Mouse (Mus musculus): ENCODE measurements at regions not wholly inside any gene's neighbourhood (a gene's known extent, or its start where the extent isn't known, plus 50 kb on each side); places are given as distances from the start of the nearest gene placed in this dataset.

- DNase-seq (ENCODE audit: low spot score) = no peak
- Histone ChIP-seq H3K4me3 (ENCODE audit: low read depth, low read length) (no peak overlapping the region), H3K4me2 (ENCODE audit: low read length) (no peak overlapping the region), H3K4me1 (ENCODE audit: control insufficient read depth, insufficient read depth, low read length) (no peaks in the 10 kb centered on the region), H3K36me3 (ENCODE audit: control insufficient read depth, insufficient read depth, low read length) (no peaks in the 10 kb centered on the region), H3K27ac (ENCODE audit: low read depth, low read length) (no peak overlapping the region), H3K27me3 (replicated peaks; ENCODE audit: control insufficient read depth, insufficient read depth, low read length) (no peaks in the 10 kb centered on the region), H3K9ac (ENCODE audit: low read length) (no peak overlapping the region), H3K9me3 (replicated peaks; ENCODE audit: control insufficient read depth, low read length) (no peaks in the 10 kb centered on the region)
- no peak for ATAC-seq
- WGBS = 93% methylated on average over 5 of the region's 5 CpGs
Observed at GRCm38 (mm10) chr16:55612001-55612400, 226.7 kb downstream of the Nfkbiz start.

- no peak overlapping the region for H3K9ac ChIP-seq (ENCODE audit: low read length)
- H3K4me3 ChIP-seq (ENCODE audit: low read depth, low read length) = no peak overlapping the region
- no peak for DNase-seq (ENCODE audit: low spot score)
- 82% methylated on average over 3 of the region's 3 CpGs for WGBS
- no peaks in the 10 kb centered on the region for H3K27me3 ChIP-seq (replicated peaks; ENCODE audit: control insufficient read depth, insufficient read depth, low read length)
- no peaks in the 10 kb centered on the region for H3K4me1 ChIP-seq (ENCODE audit: control insufficient read depth, insufficient read depth, low read length)
- no peak overlapping the region for H3K4me2 ChIP-seq (ENCODE audit: low read length)
- H3K9me3 ChIP-seq (replicated peaks; ENCODE audit: control insufficient read depth, low read length) = no peaks in the 10 kb centered on the region
- H3K27ac ChIP-seq (ENCODE audit: low read depth, low read length) = no peak overlapping the region
- ATAC-seq = no peak
- no peaks in the 10 kb centered on the region for H3K36me3 ChIP-seq (ENCODE audit: control insufficient read depth, insufficient read depth, low read length)
Observed at GRCm38 (mm10) chr16:55611172-55611571, 227.5 kb downstream of the Nfkbiz start.

GRCm38 (mm10) chr16:55608361-55608760 is 230.3 kb downstream of the Nfkbiz start:
- no peaks in the 10 kb centered on the region for H3K4me1 ChIP-seq (ENCODE audit: control insufficient read depth, insufficient read depth, low read length)
- ATAC-seq = no peak
- H3K9ac ChIP-seq (ENCODE audit: low read length) = no peak overlapping the region
- H3K4me3 ChIP-seq (ENCODE audit: low read depth, low read length) = no peak overlapping the region
- no peak overlapping the region for H3K27ac ChIP-seq (ENCODE audit: low read depth, low read length)
- H3K27me3 ChIP-seq (replicated peaks; ENCODE audit: control insufficient read depth, insufficient read depth, low read length) = no peaks in the 10 kb centered on the region
- 81% methylated on average over 3 of the region's 3 CpGs for WGBS
- no peak for DNase-seq (ENCODE audit: low spot score)
- no peaks in the 10 kb centered on the region for H3K9me3 ChIP-seq (replicated peaks; ENCODE audit: control insufficient read depth, low read length)
- H3K4me2 ChIP-seq (ENCODE audit: low read length) = no peak overlapping the region
- H3K36me3 ChIP-seq (ENCODE audit: control insufficient read depth, insufficient read depth, low read length) = no peaks in the 10 kb centered on the region

GRCm38 (mm10) chr16:55606447-55607239 is 232.1 kb downstream of the Nfkbiz start:
- no peak for DNase-seq (ENCODE audit: low spot score)
- 88% methylated on average over 7 of the region's 7 CpGs for WGBS
- no peaks in the 10 kb centered on the region for H3K9me3 ChIP-seq (replicated peaks; ENCODE audit: control insufficient read depth, low read length)

GRCm38 (mm10) chr16:55603611-55604010 is 235.1 kb downstream of the Nfkbiz start:
- 91% methylated on average over 2 of the region's 2 CpGs for WGBS
- H3K4me3 ChIP-seq (ENCODE audit: low read depth, low read length) = no peak overlapping the region
- ATAC-seq (no peak), DNase-seq (ENCODE audit: low spot score) (no peak)
- H3K9ac ChIP-seq (ENCODE audit: low read length) = no peak overlapping the region
- no peaks in the 10 kb centered on the region for H3K36me3 ChIP-seq (ENCODE audit: control insufficient read depth, insufficient read depth, low read length)
- no peak overlapping the region for H3K4me2 ChIP-seq (ENCODE audit: low read length)
- no peak overlapping the region for H3K27ac ChIP-seq (ENCODE audit: low read depth, low read length)
- no peaks in the 10 kb centered on the region for H3K4me1 ChIP-seq (ENCODE audit: control insufficient read depth, insufficient read depth, low read length)
- no peaks in the 10 kb centered on the region for H3K27me3 ChIP-seq (replicated peaks; ENCODE audit: control insufficient read depth, insufficient read depth, low read length)
- H3K9me3 ChIP-seq (replicated peaks; ENCODE audit: control insufficient read depth, low read length) = no peaks in the 10 kb centered on the region

More at GRCm38 (mm10) chr16:55606447-55607239, 232.1 kb downstream of the Nfkbiz start:
- H3K36me3 ChIP-seq (ENCODE audit: control insufficient read depth, insufficient read depth, low read length) = no peaks in the 10 kb centered on the region
- no peak overlapping the region for H3K4me3 ChIP-seq (ENCODE audit: low read depth, low read length)
- no peaks in the 10 kb centered on the region for H3K4me1 ChIP-seq (ENCODE audit: control insufficient read depth, insufficient read depth, low read length)
- ATAC-seq = no peak
- H3K27me3 ChIP-seq (replicated peaks; ENCODE audit: control insufficient read depth, insufficient read depth, low read length) = no peaks in the 10 kb centered on the region
- H3K9ac ChIP-seq (ENCODE audit: low read length) = no peak overlapping the region
- no peak overlapping the region for H3K27ac ChIP-seq (ENCODE audit: low read depth, low read length)
- H3K4me2 ChIP-seq (ENCODE audit: low read length) = no peak overlapping the region

- 60% methylated on average over 1 of the region's 1 CpGs for WGBS
- no peaks in the 10 kb centered on the region for H3K27me3 ChIP-seq (replicated peaks; ENCODE audit: control insufficient read depth, insufficient read depth, low read length)
Observed at GRCm38 (mm10) chr16:55589382-55589956, 249.2 kb downstream of the Nfkbiz start.

GRCm38 (mm10) chr16:55587138-55587537 is 251.6 kb downstream of the Nfkbiz start:
- Histone ChIP-seq H3K9ac (ENCODE audit: low read length) (no peak overlapping the region), H3K4me2 (ENCODE audit: low read length) (no peak overlapping the region), H3K27me3 (replicated peaks; ENCODE audit: control insufficient read depth, insufficient read depth, low read length) (no peaks in the 10 kb centered on the region), H3K4me1 (ENCODE audit: control insufficient read depth, insufficient read depth, low read length) (no peaks in the 10 kb centered on the region), H3K9me3 (replicated peaks; ENCODE audit: control insufficient read depth, low read length) (no peaks in the 10 kb centered on the region), H3K27ac (ENCODE audit: low read depth, low read length) (no peak overlapping the region), H3K36me3 (ENCODE audit: control insufficient read depth, insufficient read depth, low read length) (no peaks in the 10 kb centered on the region), H3K4me3 (ENCODE audit: low read depth, low read length) (no peak overlapping the region)
- DNase-seq (ENCODE audit: low spot score) (no peak), ATAC-seq (no peak)
- WGBS = 92% methylated on average over 6 of the region's 6 CpGs

More at GRCm38 (mm10) chr16:55589382-55589956, 249.2 kb downstream of the Nfkbiz start:
- H3K27ac ChIP-seq (ENCODE audit: low read depth, low read length) = no peak overlapping the region
- ATAC-seq (no peak), DNase-seq (ENCODE audit: low spot score) (no peak)
- no peak overlapping the region for H3K9ac ChIP-seq (ENCODE audit: low read length)
- H3K36me3 ChIP-seq (ENCODE audit: control insufficient read depth, insufficient read depth, low read length) = no peaks in the 10 kb centered on the region
- H3K4me2 ChIP-seq (ENCODE audit: low read length) = no peak overlapping the region
- H3K4me1 ChIP-seq (ENCODE audit: control insufficient read depth, insufficient read depth, low read length) = no peaks in the 10 kb centered on the region
- no peaks in the 10 kb centered on the region for H3K9me3 ChIP-seq (replicated peaks; ENCODE audit: control insufficient read depth, low read length)
- H3K4me3 ChIP-seq (ENCODE audit: low read depth, low read length) = no peak overlapping the region

- 63% methylated on average over 3 of the region's 3 CpGs for WGBS
- H3K4me1 ChIP-seq (ENCODE audit: control insufficient read depth, insufficient read depth, low read length) = no peaks in the 10 kb centered on the region
- H3K9me3 ChIP-seq (replicated peaks; ENCODE audit: control insufficient read depth, low read length) = no peaks in the 10 kb centered on the region
- H3K4me2 ChIP-seq (ENCODE audit: low read length) = no peak overlapping the region
- no peaks in the 10 kb centered on the region for H3K27me3 ChIP-seq (replicated peaks; ENCODE audit: control insufficient read depth, insufficient read depth, low read length)
- no peak overlapping the region for H3K4me3 ChIP-seq (ENCODE audit: low read depth, low read length)
- H3K27ac ChIP-seq (ENCODE audit: low read depth, low read length) = no peak overlapping the region
- DNase-seq (ENCODE audit: low spot score) = no peak
- H3K9ac ChIP-seq (ENCODE audit: low read length) = no peak overlapping the region
- no peak for ATAC-seq
- H3K36me3 ChIP-seq (ENCODE audit: control insufficient read depth, insufficient read depth, low read length) = no peaks in the 10 kb centered on the region
Observed at GRCm38 (mm10) chr16:55582906-55583305, 255.8 kb downstream of the Nfkbiz start.

- Histone ChIP-seq H3K27ac (ENCODE audit: low read depth, low read length) (no peak overlapping the region), H3K4me3 (ENCODE audit: low read depth, low read length) (no peak overlapping the region), H3K9ac (ENCODE audit: low read length) (no peak overlapping the region), H3K4me1 (ENCODE audit: control insufficient read depth, insufficient read depth, low read length) (no peaks in the 10 kb centered on the region), H3K36me3 (ENCODE audit: control insufficient read depth, insufficient read depth, low read length) (no peaks in the 10 kb centered on the region), H3K27me3 (replicated peaks; ENCODE audit: control insufficient read depth, insufficient read depth, low read length) (no peaks in the 10 kb centered on the region), H3K9me3 (replicated peaks; ENCODE audit: control insufficient read depth, low read length) (no peaks in the 10 kb centered on the region), H3K4me2 (ENCODE audit: low read length) (no peak overlapping the region)
- no peak for ATAC-seq
- DNase-seq (ENCODE audit: low spot score) = no peak
- 95% methylated on average over 7 of the region's 7 CpGs for WGBS
Observed at GRCm38 (mm10) chr16:55582029-55582428, 256.7 kb downstream of the Nfkbiz start.
